Mouse (Mus musculus) CH12.LX (cell line): Measurements from ENCODE around the gene Loxl3. TPM values are rescaled to one million over a fixed set of nuclear protein-coding genes. Genes with fewer than 3 reads are reported as not detected.

ENCODE experiments used
- DNase-seq: peaks from one replicate; pipeline ENCODE4 v3.0.0-alpha.2; 2013; ENCODE audit errors: extremely low read depth
- H3K27ac ChIP-seq: 2 replicates; pipeline ENCODE4 v1.5.1; 2012; ENCODE audit warnings: low read depth, mild to moderate bottlenecking, control low read depth, moderate library complexity; ENCODE audit not compliant: insufficient read depth
- H3K27me3 ChIP-seq: replicated peaks from 2 replicates; pipeline ENCODE3; 2012; ENCODE audit warnings: inconsistent platforms
- H3K36me3 ChIP-seq, 2 experiments: replicated peaks in 1 of 2; 2 replicates each; pipeline versions ENCODE3 to v1.6.1; 2012; ENCODE audit warnings: inconsistent platforms in 1 of 2, low read length in 1 of 2, mild to moderate bottlenecking in 1 of 2, mixed read lengths in 1 of 2, moderate library complexity in 1 of 2; ENCODE audit not compliant: control insufficient read depth in 1 of 2, insufficient read depth in 1 of 2
- H3K4me1 ChIP-seq, 2 experiments: 2 replicates each; pipeline ENCODE4 v1.6.1; 2012; ENCODE audit warnings: inconsistent platforms in 1 of 2, moderate library complexity in 1 of 2; ENCODE audit not compliant: insufficient read depth in 2 of 2, control insufficient read depth in 1 of 2
- H3K4me2 ChIP-seq: 2 replicates; pipeline ENCODE4 v1.6.1; 2012; ENCODE audit warnings: low read depth, mild to moderate bottlenecking, control low read depth; ENCODE audit not compliant: poor library complexity, insufficient read depth, severe bottlenecking
- H3K4me3 ChIP-seq, 3 experiments: fragments of 150-350 bp in 1 of 3; sonication (generic) in 1 of 3; replicated peaks in 1 of 3; 2 replicates each; pipeline versions ENCODE3 to v1.5.1; 2011 to 2012; ENCODE audit warnings: low read depth in 2 of 3, low read length in 2 of 3, mild to moderate bottlenecking in 2 of 3, moderate library complexity in 2 of 3, control low read depth in 1 of 3, improper control_type of control experiment in 1 of 3, inconsistent platforms in 1 of 3, mixed read lengths in 1 of 3; ENCODE audit not compliant: poor library complexity in 1 of 3
- H3K79me2 ChIP-seq: replicated peaks from 2 replicates; pipeline ENCODE4 v1.6.1; 2012; ENCODE audit warnings: mild to moderate bottlenecking, moderate library complexity; ENCODE audit not compliant: control insufficient read depth, poor library complexity, insufficient read depth, severe bottlenecking; ENCODE audit errors: extremely low read depth
- H3K9ac ChIP-seq: 2 replicates; pipeline ENCODE4 v1.6.1; 2012; ENCODE audit warnings: low read depth, mild to moderate bottlenecking, control low read depth, moderate library complexity; ENCODE audit not compliant: insufficient read depth
- H3K9me3 ChIP-seq: replicated peaks from 2 replicates; pipeline ENCODE3; 2012; ENCODE audit warnings: low read length, inconsistent platforms, mixed read lengths
- CHD1 ChIP-seq: IDR thresholded peaks from 2 replicates; pipeline ENCODE4 v1.6.1; 2012; ENCODE audit warnings: low read depth, low read length, improper control_type of control experiment, inconsistent platforms
- CHD2 ChIP-seq: IDR thresholded peaks from 2 replicates; pipeline ENCODE4 v1.6.1; 2011; ENCODE audit warnings: low read length, improper control_type of control experiment
- CTCF ChIP-seq, 2 experiments: IDR thresholded peaks in 1 of 2; conservative IDR thresholded peaks in 1 of 2; 2 replicates each; pipeline ENCODE4 v1.5.1; 2011 to 2012; ENCODE audit warnings: low read depth in 2 of 2, low read length in 2 of 2, improper control_type of control experiment in 1 of 2, inconsistent platforms in 1 of 2, mild to moderate bottlenecking in 1 of 2, moderate library complexity in 1 of 2
- E2F4 ChIP-seq: IDR thresholded peaks from 2 replicates; pipeline ENCODE4 v1.6.1; 2011; ENCODE audit warnings: low read depth, low read length, improper control_type of control experiment; ENCODE audit not compliant: insufficient replicate concordance
- ELF1 ChIP-seq: IDR thresholded peaks from 2 replicates; pipeline ENCODE4 v1.6.1; 2014; ENCODE audit warnings: low read depth, mild to moderate bottlenecking, inconsistent platforms, low read length, improper control_type of control experiment
- EP300 ChIP-seq: IDR thresholded peaks from 2 replicates; pipeline ENCODE4 v1.6.1; 2011; ENCODE audit warnings: low read length, improper control_type of control experiment
- GABPA ChIP-seq: IDR thresholded peaks from 2 replicates; pipeline ENCODE4 v1.6.1; 2012; ENCODE audit warnings: low read depth, low read length, improper control_type of control experiment, inconsistent platforms; ENCODE audit not compliant: insufficient replicate concordance
- HCFC1 ChIP-seq: IDR thresholded peaks from 2 replicates; pipeline ENCODE4 v1.6.1; 2012; ENCODE audit warnings: low read depth, mild to moderate bottlenecking, inconsistent platforms, low read length, improper control_type of control experiment
- IRF4 ChIP-seq: IDR thresholded peaks from 2 replicates; pipeline ENCODE4 v1.6.1; 2014; ENCODE audit warnings: low read depth, mild to moderate bottlenecking, inconsistent platforms, low read length, improper control_type of control experiment
- JUN ChIP-seq: IDR thresholded peaks from 2 replicates; pipeline ENCODE4 v1.6.1; 2011; ENCODE audit warnings: low read depth, mild to moderate bottlenecking, low read length, improper control_type of control experiment, moderate library complexity; ENCODE audit not compliant: insufficient read depth
- JUND ChIP-seq: conservative IDR thresholded peaks from 2 replicates; pipeline ENCODE4 v1.6.1; 2011; ENCODE audit warnings: low read depth, low read length, improper control_type of control experiment
- KAT2A ChIP-seq: IDR thresholded peaks from 2 replicates; pipeline ENCODE4 v1.6.1; 2012; ENCODE audit warnings: low read length, improper control_type of control experiment, inconsistent platforms; ENCODE audit not compliant: insufficient replicate concordance
- MAFK ChIP-seq: IDR thresholded peaks from 2 replicates; pipeline ENCODE4 v1.6.1; 2011; ENCODE audit warnings: low read length, improper control_type of control experiment; ENCODE audit not compliant: insufficient replicate concordance
- MEF2A ChIP-seq: IDR thresholded peaks from 2 replicates; pipeline ENCODE4 v1.6.1; 2014; ENCODE audit warnings: low read depth, mild to moderate bottlenecking, inconsistent platforms, low read length, improper control_type of control experiment, borderline replicate concordance
- MXI1 ChIP-seq: IDR thresholded peaks from 2 replicates; pipeline ENCODE4 v1.6.1; 2011; ENCODE audit warnings: mild to moderate bottlenecking, low read depth, low read length, improper control_type of control experiment
- MYC ChIP-seq: IDR thresholded peaks from 2 replicates; pipeline ENCODE4 v1.6.1; 2011; ENCODE audit warnings: low read depth, mild to moderate bottlenecking, improper control_type of control experiment, low read length
- NELFE ChIP-seq: IDR thresholded peaks from 2 replicates; pipeline ENCODE4 v1.6.1; 2011; ENCODE audit warnings: low read depth, low read length, improper control_type of control experiment
- PAX5 ChIP-seq: IDR thresholded peaks from 2 replicates; pipeline ENCODE4 v1.6.1; 2012; ENCODE audit warnings: low read length, inconsistent platforms, mixed read lengths
- POLR2AphosphoS2 ChIP-seq: IDR thresholded peaks from 2 replicates; pipeline ENCODE4 v1.6.1; 2011; ENCODE audit warnings: low read depth, low read length, improper control_type of control experiment
- RAD21 ChIP-seq: IDR thresholded peaks from 2 replicates; pipeline ENCODE4 v1.6.1; 2011; ENCODE audit warnings: low read depth, mild to moderate bottlenecking, low read length, improper control_type of control experiment, moderate library complexity
- SIN3A ChIP-seq: IDR thresholded peaks from 2 replicates; pipeline ENCODE4 v1.6.1; 2012; ENCODE audit warnings: low read length, improper control_type of control experiment, inconsistent platforms
- SMC3 ChIP-seq: IDR thresholded peaks from 2 replicates; pipeline ENCODE4 v1.6.1; 2011; ENCODE audit warnings: low read depth, low read length, improper control_type of control experiment
- TCF12 ChIP-seq: IDR thresholded peaks from 2 replicates; pipeline ENCODE4 v1.6.1; 2014; ENCODE audit warnings: low read depth, mild to moderate bottlenecking, inconsistent platforms, low read length, improper control_type of control experiment
- UBTF ChIP-seq: IDR thresholded peaks from 2 replicates; pipeline ENCODE4 v1.6.1; 2012; ENCODE audit warnings: low read depth, mild to moderate bottlenecking, inconsistent platforms, low read length, improper control_type of control experiment, moderate library complexity
- USF1 ChIP-seq: IDR thresholded peaks from 2 replicates; pipeline ENCODE4 v1.6.1; 2014; ENCODE audit warnings: low read depth, mild to moderate bottlenecking, inconsistent platforms, low read length, improper control_type of control experiment
- USF2 ChIP-seq: conservative IDR thresholded peaks from 2 replicates; pipeline ENCODE4 v1.6.1; 2011; ENCODE audit warnings: low read depth, low read length, improper control_type of control experiment
- ZC3H11A ChIP-seq: IDR thresholded peaks from 2 replicates; pipeline ENCODE4 v1.6.1; 2012; ENCODE audit warnings: low read depth, mild to moderate bottlenecking, inconsistent platforms, low read length, improper control_type of control experiment
- ZKSCAN1 ChIP-seq: IDR thresholded peaks from 2 replicates; pipeline ENCODE4 v1.6.1; 2012; ENCODE audit warnings: low read depth, inconsistent platforms, low read length, improper control_type of control experiment, borderline replicate concordance
- ZMIZ1 ChIP-seq: IDR thresholded peaks from 2 replicates; pipeline ENCODE4 v1.6.1; 2012; ENCODE audit warnings: low read depth, mild to moderate bottlenecking, inconsistent platforms, low read length, improper control_type of control experiment
- ZNF384 ChIP-seq: IDR thresholded peaks from 2 replicates; pipeline ENCODE4 v1.6.1; 2012; ENCODE audit warnings: low read depth, low read length, improper control_type of control experiment, inconsistent platforms
- dilution Hi-C: fragments of 300-500 bp; cut with MboI; formaldehyde crosslinking; loops from 2 replicates; pipeline ENCODE4 v1.14.3; 2020; ENCODE audit warnings: low sequenced_read_pairs; ENCODE audit not compliant: extremely low pct_unique_long_range_greater_than_20kb, extremely low pct_ligation_motif_present
- in situ Hi-C: fragments of 300-500 bp; cut with MboI; formaldehyde crosslinking; loops from 3 replicates; pipeline ENCODE4 v1.14.3; 2019; ENCODE audit warnings: low sequenced_read_pairs, low pct_ligation_motif_present, low pct_unique_long_range_greater_than_20kb, mixed read lengths
- polyA plus RNA-seq: library from polyadenylated mRNA; unstranded; fragments of >175 nt; gene quantifications from 2 replicates; pipeline ENCODE4 v1.2.1, GENCODE M21; 2012; ENCODE audit warnings: low read depth; ENCODE audit not compliant: insufficient read length
- total RNA-seq, 2 experiments: library from RNA; depleted of rRNA; stranded (reverse); fragments of 300-350 nt in 1 of 2; fragments of >200 nt in 1 of 2; gene quantifications; 2 replicates each; pipeline ENCODE4 v1.2.3; 2012 to 2014

Gene Loxl3
- total and polyA plus RNA-seq, 3 experiments, result 0.05 to 0.93 (median 0.74) TPM

GRCm38 (mm10) chr6:83078324-83078858, 44.4 kb downstream of the Loxl3 start (continued):
- TF ChIP-seq GABPA, result no peak
- TF ChIP-seq ZMIZ1, result no peak
- TF ChIP-seq JUND, result no peak
- TF ChIP-seq E2F4, result no peak; the same call in 1 of the 2 replicates
- TF ChIP-seq JUN, result no peak
- peak; percentile 22; the same call in 1 of the 2 replicates for TF ChIP-seq CHD2
- TF ChIP-seq SIN3A, result peak; percentile 13
- no peak for TF ChIP-seq ZC3H11A
- TF ChIP-seq MAFK, result no peak
- TF ChIP-seq USF2, result no peak
- no peak for TF ChIP-seq UBTF
- TF ChIP-seq KAT2A, result 0 out of 2 replicates have a peak, but pooled peaks have one; percentile 42
- TF ChIP-seq TCF12, result peak; percentile 26
- TF ChIP-seq RAD21, result peak; percentile 55
- no peak for TF ChIP-seq PAX5
- TF ChIP-seq ELF1, result peak; percentile 94
- TF ChIP-seq ZNF384, result no peak
- peak; percentile 66; the same call in 1 of the 2 replicates for TF ChIP-seq HCFC1
- no peak for TF ChIP-seq EP300
- TF ChIP-seq SMC3, result peak; percentile 84
- peak in 1 of 2 experiments; percentile 82; a peak in 2 of 4 replicates for TF ChIP-seq CTCF (conservative IDR thresholded peaks at IDR 0.05 in 1 of 2, IDR thresholded peaks at IDR 0.05 in 1 of 2; ENCODE audit: low read depth in 2 of 2, low read length in 2 of 2)
- no peak for TF ChIP-seq USF1
- TF ChIP-seq, all 38 proteins: peak for 15

GRCm38 (mm10) chr6:83080210-83080609, 46.2 kb downstream of the Loxl3 start:
- TF ChIP-seq ZKSCAN1 (no peak), POLR2AphosphoS2 (no peak), CHD1 (no peak), CHD2 (no peak), MYC (no peak), UBTF (no peak), MXI1 (no peak), NELFE (no peak), MEF2A (no peak), PAX5 (no peak), IRF4 (no peak)
- in situ Hi-C loops (no loop called here), dilution Hi-C loops (no loop called here)
- Histone ChIP-seq H3K9me3 (no peaks in the 10 kb centered on the region), H3K4me1 (peaks cover 7 to 28% of the 10 kb centered on the region in 2 experiments; a peak in 3 of 4 replicates), H3K36me3 (peaks cover 11 to 35% of the 10 kb centered on the region in 2 experiments), H3K27me3 (peaks cover 3% of the 10 kb centered on the region), H3K4me2 (no peak overlapping the region), H3K9ac (no peak overlapping the region), H3K4me3 (no peak overlapping the region), H3K79me2 (no peaks in the 10 kb centered on the region), H3K27ac (no peak overlapping the region)
- DNase-seq, result no peak
